Mouse (Mus musculus) adrenal gland, adult 8-10 months (tissue): Measurements from ENCODE around the gene Hephl1. TPM values are rescaled to one million over a fixed set of nuclear protein-coding genes. Genes with fewer than 3 reads are reported as not detected.

ENCODE experiments used
- DNase-seq: peaks from one replicate; pipeline ENCODE4 v3.0.0; 2022
- total RNA-seq, 4 experiments: library from RNA; stranded (reverse); gene quantifications; 2 replicates each; pipeline ENCODE4 v1.2.4; 2022

The Hephl1 gene
- total RNA-seq, 4 experiments from 2014 or later: 0.15 to 1.6 (median 1.2) TPM

DNA sequence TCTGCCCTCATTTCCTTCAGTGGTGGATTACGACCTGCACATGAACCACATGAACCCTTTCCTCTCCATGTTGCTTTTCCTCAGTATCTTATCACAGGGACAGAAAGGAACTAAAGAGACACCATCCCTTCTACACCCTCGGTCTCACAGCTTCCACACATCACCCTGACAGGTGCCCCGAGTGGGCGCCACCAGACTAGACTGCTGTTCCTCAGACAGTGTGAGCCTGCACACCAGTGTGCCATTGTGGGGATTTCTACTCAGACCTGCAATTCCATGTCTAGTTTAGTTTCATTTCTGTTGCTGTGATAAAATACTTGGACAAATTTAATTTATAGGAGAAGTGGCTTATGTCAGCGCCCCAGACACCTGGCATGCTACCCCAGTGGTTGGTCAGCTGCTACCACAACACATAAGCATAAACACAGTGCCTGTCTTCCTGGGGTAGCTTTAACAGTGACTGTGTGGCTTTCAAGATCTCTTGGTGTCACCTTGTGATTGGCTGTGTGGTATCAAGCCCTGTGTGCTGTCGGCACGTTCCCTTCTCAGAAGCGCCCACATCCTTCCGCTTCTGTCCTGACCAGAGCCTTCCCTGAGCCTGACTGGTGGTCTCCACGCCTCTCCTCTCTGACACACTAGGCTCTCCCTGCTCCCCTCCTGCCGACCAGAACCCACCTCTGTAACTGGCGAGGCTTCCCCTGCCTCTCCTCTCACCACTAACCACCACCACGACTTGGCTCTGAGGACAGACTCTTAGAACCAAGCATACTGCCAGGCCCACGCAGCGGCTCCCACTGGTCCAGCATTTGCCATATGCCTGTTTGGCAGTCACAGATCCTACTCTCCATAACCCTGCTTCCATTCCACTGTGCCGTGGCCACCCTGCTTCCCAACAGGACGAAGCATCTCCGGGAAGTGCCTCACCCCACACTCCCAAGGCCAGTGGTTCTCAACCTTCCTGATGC, 93.8 kb downstream of the Hephl1 start:
- no peak for DNase-seq

DNA sequence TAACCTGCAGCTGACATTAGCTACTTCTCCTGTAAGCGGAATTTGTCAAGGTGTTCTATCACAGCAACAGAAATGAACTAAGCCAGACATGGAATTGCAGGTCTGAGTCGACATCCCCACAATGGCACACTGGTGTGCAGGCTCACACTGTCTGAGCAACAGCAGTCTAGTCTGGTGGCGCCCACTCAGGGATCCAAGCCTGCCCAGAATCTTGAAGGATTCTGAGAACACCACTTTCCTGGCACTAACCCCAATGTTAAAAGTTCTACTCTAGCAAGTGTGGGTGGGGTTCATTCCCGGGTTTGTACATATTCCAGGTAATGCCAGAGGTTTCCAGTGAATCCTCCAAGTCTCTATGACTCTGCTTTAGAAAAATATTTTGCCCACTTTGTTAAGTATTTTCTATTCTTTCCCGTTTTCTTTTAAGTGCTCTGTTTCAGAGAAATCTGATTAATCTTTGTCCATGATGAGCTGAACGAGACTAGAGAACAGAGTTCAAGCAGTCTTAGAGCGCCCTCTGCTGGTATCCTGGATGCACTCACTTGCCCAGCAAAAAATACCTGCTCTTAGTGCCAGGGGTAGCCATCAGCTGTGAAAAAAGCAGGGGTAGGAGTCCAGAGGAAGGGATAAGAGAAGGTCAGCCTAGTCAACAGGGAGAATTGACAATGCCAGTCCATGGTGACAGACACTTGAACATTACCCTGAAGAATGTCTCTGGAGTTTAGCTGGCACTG, 96.5 kb downstream of the Hephl1 start:
- DNase-seq: peak; percentile 58

DNA sequence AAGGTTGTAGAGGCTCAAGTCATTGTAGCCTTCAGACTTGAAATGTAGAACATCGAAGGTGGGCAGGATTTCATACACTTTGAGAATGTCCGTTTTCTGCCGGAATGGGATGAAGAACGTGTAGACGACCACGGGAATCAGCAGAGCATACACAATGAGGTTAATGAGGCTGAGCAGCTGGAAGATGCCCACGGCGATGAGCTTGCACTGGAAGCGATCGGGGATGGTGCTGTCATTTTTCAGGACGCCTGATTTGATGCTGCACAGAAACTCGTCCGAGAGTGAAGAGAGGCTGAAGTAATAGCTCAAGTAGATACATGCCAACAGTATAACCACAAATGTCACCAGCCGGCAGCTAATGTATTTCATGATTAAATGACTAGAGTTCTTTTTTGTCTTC, 104.3 kb downstream of the Hephl1 start:
- DNase-seq: no peak

DNA sequence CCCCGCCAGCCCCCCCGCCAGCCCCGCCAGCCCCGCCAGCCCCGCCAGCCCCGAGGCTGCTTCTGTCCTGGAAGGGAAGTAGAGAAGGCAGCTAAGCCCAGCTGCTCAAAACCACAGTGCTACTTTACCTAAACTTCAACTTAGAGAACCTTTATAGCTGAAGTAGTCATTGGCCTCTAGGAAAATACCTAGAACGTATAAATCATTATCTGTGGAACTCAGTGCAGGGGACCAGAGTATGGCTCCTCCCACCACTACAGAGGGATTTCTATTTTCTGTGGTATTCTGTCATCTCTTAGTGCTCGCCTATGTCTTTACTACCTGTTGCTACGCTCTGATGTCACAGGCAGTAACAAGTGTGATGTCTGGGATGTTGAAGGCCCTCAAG, 107.6 kb downstream of the Hephl1 start:
- no peak for DNase-seq

DNA sequence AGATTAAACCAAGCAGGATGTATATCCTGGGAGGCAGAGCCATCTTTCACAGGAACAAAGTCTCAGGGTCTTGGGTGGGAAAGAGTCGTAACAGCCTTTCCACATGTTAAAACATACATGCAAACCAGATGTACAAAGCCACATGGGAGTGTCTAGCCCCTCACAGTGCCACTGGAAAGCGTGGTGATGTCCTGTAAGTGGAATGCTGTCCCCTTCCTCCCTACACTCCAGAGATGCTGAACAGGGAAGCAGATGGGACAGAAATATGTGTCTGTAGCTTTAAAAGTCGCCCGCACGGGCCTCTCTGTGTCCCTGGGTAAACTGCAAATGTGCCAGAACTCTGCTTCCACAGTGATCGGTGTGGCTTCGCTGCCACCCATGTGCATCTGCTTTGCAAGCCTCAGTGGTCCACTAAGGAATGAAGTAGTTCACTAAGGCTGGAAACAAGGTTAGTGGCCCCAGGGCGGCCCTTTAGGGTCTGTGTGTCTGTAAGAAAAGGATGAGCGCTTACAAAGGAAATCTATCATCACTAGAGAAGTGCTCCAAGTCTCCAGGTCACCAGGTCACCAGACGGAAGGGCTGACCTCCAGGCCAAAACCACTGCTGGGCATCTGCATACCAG, 108.1 kb downstream of the Hephl1 start:
- peak; percentile 30 for DNase-seq

DNA sequence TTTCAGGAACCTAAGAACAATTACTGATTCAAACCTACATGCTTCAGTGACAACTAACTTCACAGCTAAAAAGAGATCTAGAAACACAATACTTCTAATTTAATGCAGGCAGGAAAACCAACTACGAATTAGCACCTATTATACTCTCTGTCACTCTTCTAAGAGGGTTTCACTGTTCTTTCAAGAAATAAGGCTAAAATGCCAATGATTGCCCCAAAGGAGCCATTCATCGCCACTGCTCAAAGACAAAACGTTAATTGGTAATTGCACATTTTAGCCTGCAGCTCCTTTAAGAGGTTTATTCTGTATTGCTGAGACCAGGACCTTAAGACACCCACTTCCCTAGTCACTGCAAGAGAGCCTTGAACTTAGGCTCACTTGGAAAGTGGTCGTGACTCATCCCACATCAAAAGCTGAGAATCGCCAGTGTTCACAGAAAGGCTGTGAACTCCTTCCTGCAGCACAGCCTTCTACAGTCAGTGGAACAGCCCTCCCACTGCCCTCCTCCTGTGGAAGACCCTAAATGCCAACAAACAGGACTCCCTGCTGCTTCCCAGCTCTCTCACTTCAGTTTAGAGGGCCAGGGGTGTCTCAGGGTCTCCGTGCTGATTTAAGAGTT, 108.8 kb downstream of the Hephl1 start:
- peak; percentile 58 for DNase-seq

Other genes with a start within 250 kb of the Hephl1 start
- not detected for gene Izumo1r, start 208.2 kb downstream of the Hephl1 start, total RNA-seq
- gene Panx1, start 66.6 kb downstream of the Hephl1 start, total RNA-seq: 10 to 100 TPM in 2 of 4 experiments, 1 to 10 TPM in 2; 6.7 to 11.5 (median 9.9) TPM
- gene Vstm5, start 126.9 kb upstream of the Hephl1 start, total RNA-seq: 1 to 10 TPM in 2 of 4 experiments, under 1 TPM in 2; 0.67 to 1.3 (median 1.1) TPM
- gene Med17, start 167.8 kb upstream of the Hephl1 start, total RNA-seq: 10 to 100 TPM; 45.0 to 56.4 (median 49.6) TPM
- gene Taf1d, start 194.1 kb upstream of the Hephl1 start, total RNA-seq: 100 to 1,000 TPM in 2 of 4 experiments, 10 to 100 TPM in 2; 71.4 to 110 (median 88.2) TPM
- gene 4931406C07Rik, start 194.3 kb upstream of the Hephl1 start, total RNA-seq: 100 to 1,000 TPM; 101 to 139 (median 122) TPM
- gene Cep295, start 245.7 kb upstream of the Hephl1 start, total RNA-seq: 10 to 100 TPM; 12.2 to 19.4 (median 14.2) TPM